Mouse (Mus musculus): ENCODE data around the gene Bend6. TPM values are rescaled to one million over a fixed set of nuclear protein-coding genes. Genes with fewer than 3 reads are reported as not detected.

Bend6 gene
- polyA plus RNA-seq, 1 experiment from 2014 or later, result 0.93 TPM

DNA sequence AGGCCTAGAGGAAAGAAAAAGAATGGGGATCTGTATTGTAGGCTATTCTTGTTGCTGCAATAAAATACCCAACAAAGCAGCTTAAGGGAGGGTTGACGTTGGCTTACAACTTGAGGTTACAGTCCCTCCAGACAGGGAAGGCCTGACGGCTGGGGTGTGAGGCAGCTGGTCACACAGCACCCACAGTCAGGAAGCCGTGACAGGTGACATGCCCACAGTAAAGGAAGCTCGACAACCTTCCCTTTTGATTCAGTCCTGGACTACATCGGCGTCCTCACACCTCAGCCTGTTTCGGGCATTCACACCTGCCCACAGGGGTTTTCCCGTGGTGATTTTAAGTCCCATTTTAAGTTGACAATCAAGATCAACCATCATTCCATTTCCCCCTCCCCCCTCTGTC, 35.0 kb upstream of the Bend6 start:
- 84% methylated on average over 8 of the region's 8 CpGs for WGBS
- no peak for ATAC-seq (ENCODE audit: insufficient read depth, low FRiP score)
- no peaks in the 10 kb centered on the region for H3K36me3 ChIP-seq (ENCODE audit: control insufficient read depth, insufficient read depth, low read length)

DNA sequence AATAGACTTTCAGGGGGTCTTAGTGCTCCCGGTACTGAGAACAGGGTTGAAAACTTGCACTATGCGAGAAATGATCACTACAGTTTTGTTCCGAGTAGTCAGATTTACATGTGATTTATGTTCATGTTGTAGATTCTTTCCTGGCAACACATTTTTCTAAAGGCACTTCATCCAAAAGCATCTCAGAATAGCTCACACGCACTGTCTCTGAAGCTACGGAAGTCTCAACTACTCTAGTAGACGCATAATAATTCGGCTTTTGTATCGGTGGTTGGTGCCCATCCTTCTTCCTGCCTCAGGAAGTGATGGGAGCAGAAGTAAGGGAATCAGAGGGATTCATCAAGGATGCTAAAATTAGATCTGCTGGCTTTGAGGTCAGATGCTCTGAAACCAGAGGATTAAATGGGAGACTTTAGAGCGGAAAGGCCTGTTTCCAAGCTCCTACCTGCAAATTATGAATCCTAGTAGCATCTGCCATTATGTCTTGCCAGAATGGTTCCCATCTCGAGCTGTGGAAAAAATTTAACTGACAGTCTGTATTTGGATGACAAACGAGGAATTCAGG, 32.8 kb upstream of the Bend6 start:
- H3K27ac ChIP-seq (ENCODE audit: low read length), result no peak overlapping the region
- H3K4me1 ChIP-seq (ENCODE audit: control insufficient read depth, insufficient read depth, low read length), result no peaks in the 10 kb centered on the region
- H3K36me3 ChIP-seq (ENCODE audit: control insufficient read depth, insufficient read depth, low read length), result no peaks in the 10 kb centered on the region
- no peak overlapping the region for H3K4me3 ChIP-seq (replicated peaks; ENCODE audit: low read length)
- no peak overlapping the region for H3K4me2 ChIP-seq (ENCODE audit: low read depth, low read length)
- WGBS, result 78% methylated on average over 11 of the region's 11 CpGs
- H3K9ac ChIP-seq (ENCODE audit: low read length), result no peak overlapping the region
- no peaks in the 10 kb centered on the region for H3K9me3 ChIP-seq (replicated peaks; ENCODE audit: control insufficient read depth, low read length)
- no peak for ATAC-seq (ENCODE audit: insufficient read depth, low FRiP score)
- H3K27me3 ChIP-seq (ENCODE audit: control insufficient read depth, insufficient read depth, low read length), result no peaks in the 10 kb centered on the region

More for the DNA sequence above, 35.0 kb upstream of the Bend6 start:
- H3K4me1 ChIP-seq (ENCODE audit: control insufficient read depth, insufficient read depth, low read length), result no peaks in the 10 kb centered on the region
- no peak overlapping the region for H3K4me2 ChIP-seq (ENCODE audit: low read depth, low read length)
- H3K9ac ChIP-seq (ENCODE audit: low read length), result no peak overlapping the region
- H3K9me3 ChIP-seq (replicated peaks; ENCODE audit: control insufficient read depth, low read length), result no peaks in the 10 kb centered on the region
- H3K4me3 ChIP-seq (replicated peaks; ENCODE audit: low read length), result no peak overlapping the region
- no peaks in the 10 kb centered on the region for H3K27me3 ChIP-seq (ENCODE audit: control insufficient read depth, insufficient read depth, low read length)
- no peak overlapping the region for H3K27ac ChIP-seq (ENCODE audit: low read length)

GRCm38 (mm10) chr1:33939828-33940227, 32.2 kb upstream of the Bend6 start:
- no peak overlapping the region for H3K4me2 ChIP-seq (ENCODE audit: low read depth, low read length)
- no peaks in the 10 kb centered on the region for H3K9me3 ChIP-seq (replicated peaks; ENCODE audit: control insufficient read depth, low read length)
- H3K36me3 ChIP-seq (ENCODE audit: control insufficient read depth, insufficient read depth, low read length), result no peaks in the 10 kb centered on the region
- H3K27me3 ChIP-seq (ENCODE audit: control insufficient read depth, insufficient read depth, low read length), result no peaks in the 10 kb centered on the region
- no peak overlapping the region for H3K27ac ChIP-seq (ENCODE audit: low read length)
- no peak overlapping the region for H3K4me3 ChIP-seq (replicated peaks; ENCODE audit: low read length)
- 70% methylated on average over 5 of the region's 5 CpGs for WGBS
- H3K9ac ChIP-seq (ENCODE audit: low read length), result no peak overlapping the region
- no peaks in the 10 kb centered on the region for H3K4me1 ChIP-seq (ENCODE audit: control insufficient read depth, insufficient read depth, low read length)
- ATAC-seq (ENCODE audit: insufficient read depth, low FRiP score), result no peak

- ATAC-seq (ENCODE audit: insufficient read depth, low FRiP score), result no peak
- Histone ChIP-seq H3K9me3 (replicated peaks; ENCODE audit: control insufficient read depth, low read length) (no peaks in the 10 kb centered on the region), H3K4me3 (replicated peaks; ENCODE audit: low read length) (no peak overlapping the region), H3K27ac (ENCODE audit: low read length) (no peak overlapping the region), H3K4me1 (ENCODE audit: control insufficient read depth, insufficient read depth, low read length) (no peaks in the 10 kb centered on the region), H3K9ac (ENCODE audit: low read length) (no peak overlapping the region), H3K36me3 (ENCODE audit: control insufficient read depth, insufficient read depth, low read length) (no peaks in the 10 kb centered on the region), H3K27me3 (ENCODE audit: control insufficient read depth, insufficient read depth, low read length) (no peaks in the 10 kb centered on the region), H3K4me2 (ENCODE audit: low read depth, low read length) (no peak overlapping the region)
- 83% methylated on average over 3 of the region's 3 CpGs for WGBS
Measured at GRCm38 (mm10) chr1:33935946-33936345, 28.3 kb upstream of the Bend6 start.

GRCm38 (mm10) chr1:33932845-33933499, 25.4 kb upstream of the Bend6 start:
- H3K27ac ChIP-seq (ENCODE audit: low read length), result no peak overlapping the region
- no peak overlapping the region for H3K4me2 ChIP-seq (ENCODE audit: low read depth, low read length)
- H3K9me3 ChIP-seq (replicated peaks; ENCODE audit: control insufficient read depth, low read length), result no peaks in the 10 kb centered on the region
- no peak overlapping the region for H3K4me3 ChIP-seq (replicated peaks; ENCODE audit: low read length)
- H3K9ac ChIP-seq (ENCODE audit: low read length), result no peak overlapping the region
- WGBS, result 81% methylated on average over 14 of the region's 14 CpGs
- H3K27me3 ChIP-seq (ENCODE audit: control insufficient read depth, insufficient read depth, low read length), result no peaks in the 10 kb centered on the region
- no peaks in the 10 kb centered on the region for H3K36me3 ChIP-seq (ENCODE audit: control insufficient read depth, insufficient read depth, low read length)
- no peak for ATAC-seq (ENCODE audit: insufficient read depth, low FRiP score)
- H3K4me1 ChIP-seq (ENCODE audit: control insufficient read depth, insufficient read depth, low read length), result no peaks in the 10 kb centered on the region

- Histone ChIP-seq H3K27ac (ENCODE audit: low read length) (no peak overlapping the region), H3K27me3 (ENCODE audit: control insufficient read depth, insufficient read depth, low read length) (no peaks in the 10 kb centered on the region), H3K9me3 (replicated peaks; ENCODE audit: control insufficient read depth, low read length) (no peaks in the 10 kb centered on the region), H3K9ac (ENCODE audit: low read length) (no peak overlapping the region), H3K36me3 (ENCODE audit: control insufficient read depth, insufficient read depth, low read length) (no peaks in the 10 kb centered on the region), H3K4me1 (ENCODE audit: control insufficient read depth, insufficient read depth, low read length) (no peaks in the 10 kb centered on the region), H3K4me2 (ENCODE audit: low read depth, low read length) (no peak overlapping the region), H3K4me3 (replicated peaks; ENCODE audit: low read length) (no peak overlapping the region)
- no peak for ATAC-seq (ENCODE audit: insufficient read depth, low FRiP score)
- 85% methylated on average over 3 of the region's 3 CpGs for WGBS
Measured at GRCm38 (mm10) chr1:33932196-33932595, 24.6 kb upstream of the Bend6 start.

GRCm38 (mm10) chr1:33931791-33932190, 24.2 kb upstream of the Bend6 start:
- Histone ChIP-seq H3K4me1 (ENCODE audit: control insufficient read depth, insufficient read depth, low read length) (no peaks in the 10 kb centered on the region), H3K9ac (ENCODE audit: low read length) (no peak overlapping the region), H3K9me3 (replicated peaks; ENCODE audit: control insufficient read depth, low read length) (no peaks in the 10 kb centered on the region), H3K4me3 (replicated peaks; ENCODE audit: low read length) (no peak overlapping the region), H3K4me2 (ENCODE audit: low read depth, low read length) (no peak overlapping the region), H3K27ac (ENCODE audit: low read length) (no peak overlapping the region), H3K36me3 (ENCODE audit: control insufficient read depth, insufficient read depth, low read length) (no peaks in the 10 kb centered on the region), H3K27me3 (ENCODE audit: control insufficient read depth, insufficient read depth, low read length) (no peaks in the 10 kb centered on the region)
- no peak for ATAC-seq (ENCODE audit: insufficient read depth, low FRiP score)
- 86% methylated on average over 8 of the region's 8 CpGs for WGBS

- WGBS, result 88% methylated on average over 7 of the region's 7 CpGs
- Histone ChIP-seq H3K4me1 (ENCODE audit: control insufficient read depth, insufficient read depth, low read length) (no peaks in the 10 kb centered on the region; the same call in 1 of the 2 replicates), H3K4me3 (replicated peaks; ENCODE audit: low read length) (no peak overlapping the region), H3K27ac (ENCODE audit: low read length) (no peak overlapping the region), H3K9me3 (replicated peaks; ENCODE audit: control insufficient read depth, low read length) (no peaks in the 10 kb centered on the region), H3K27me3 (ENCODE audit: control insufficient read depth, insufficient read depth, low read length) (no peaks in the 10 kb centered on the region), H3K4me2 (ENCODE audit: low read depth, low read length) (no peak overlapping the region), H3K36me3 (ENCODE audit: control insufficient read depth, insufficient read depth, low read length) (no peaks in the 10 kb centered on the region), H3K9ac (ENCODE audit: low read length) (no peak overlapping the region)
- ATAC-seq (ENCODE audit: insufficient read depth, low FRiP score), result no peak
Measured at GRCm38 (mm10) chr1:33927466-33927865, 19.9 kb upstream of the Bend6 start.

DNA sequence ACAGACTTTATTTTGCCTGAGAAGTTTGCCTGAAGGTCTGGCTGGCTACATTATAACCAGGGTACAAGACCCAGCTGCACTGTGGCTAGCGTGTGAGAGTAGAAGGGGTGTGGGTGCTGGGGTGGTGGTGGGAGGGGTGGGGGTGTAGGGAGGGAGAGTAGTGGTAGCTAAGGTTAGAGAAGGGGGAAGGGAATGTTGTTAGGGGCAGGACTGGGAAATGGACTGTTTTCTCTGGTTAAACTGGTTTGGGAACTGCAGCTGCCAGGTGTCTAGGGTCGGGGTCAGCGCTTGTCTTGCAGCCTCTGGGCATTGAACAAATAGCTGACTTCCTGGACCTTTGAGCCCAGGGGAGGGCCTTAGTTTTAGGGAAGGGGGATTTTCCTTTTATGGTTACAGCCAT, 17.7 kb upstream of the Bend6 start:
- Histone ChIP-seq H3K4me1 (ENCODE audit: control insufficient read depth, insufficient read depth, low read length) (no peaks in the 10 kb centered on the region; the same call in 1 of the 2 replicates), H3K9ac (ENCODE audit: low read length) (no peak overlapping the region), H3K9me3 (replicated peaks; ENCODE audit: control insufficient read depth, low read length) (no peaks in the 10 kb centered on the region), H3K27me3 (ENCODE audit: control insufficient read depth, insufficient read depth, low read length) (no peaks in the 10 kb centered on the region), H3K4me2 (ENCODE audit: low read depth, low read length) (no peak overlapping the region), H3K27ac (ENCODE audit: low read length) (no peak overlapping the region), H3K4me3 (replicated peaks; ENCODE audit: low read length) (no peak overlapping the region), H3K36me3 (ENCODE audit: control insufficient read depth, insufficient read depth, low read length) (no peaks in the 10 kb centered on the region)
- ATAC-seq (ENCODE audit: insufficient read depth, low FRiP score), result no peak
- WGBS, result 39% methylated on average over 3 of the region's 3 CpGs

Measured in stomach, embryonic 16.5 days (tissue).